Mouse (Mus musculus) embryonic facial prominence, embryonic 10.5 days (tissue): ENCODE measurements around the gene Sec63. TPM values are rescaled to one million over a fixed set of nuclear protein-coding genes. Genes with fewer than 3 reads are reported as not detected.

Experiments
- DNase-seq: peaks from one replicate; pipeline ENCODE4 v3.0.0-alpha.2; 2017; ENCODE audit warnings: low spot score
- H3K27ac ChIP-seq: fragments of 300-500 bp; sonication (generic); replicated peaks from 2 replicates; pipeline ENCODE4 v1.5.1; 2016; ENCODE audit warnings: mild to moderate bottlenecking
- H3K27me3 ChIP-seq: fragments of 300-500 bp; sonication (generic); replicated peaks from 2 replicates; pipeline ENCODE4 v1.6.1; 2016; ENCODE audit warnings: low read depth, mild to moderate bottlenecking; ENCODE audit not compliant: poor library complexity, severe bottlenecking
- H3K36me3 ChIP-seq: fragments of 300-500 bp; sonication (generic); replicated peaks from 2 replicates; pipeline ENCODE4 v1.6.1; 2016; ENCODE audit warnings: mild to moderate bottlenecking, moderate library complexity
- H3K4me1 ChIP-seq: fragments of 300-500 bp; sonication (generic); 2 replicates; pipeline ENCODE4 v1.6.1; 2016
- H3K4me3 ChIP-seq: fragments of 300-500 bp; sonication (generic); 2 replicates; pipeline ENCODE4 v1.5.1; 2016; ENCODE audit warnings: mild to moderate bottlenecking, moderate library complexity
- H3K9me3 ChIP-seq: fragments of 300-500 bp; sonication (generic); 2 replicates; pipeline ENCODE4 v1.6.1; 2016; ENCODE audit warnings: mild to moderate bottlenecking
- WGBS: fragments of 180-500 bp; shearing (Covaris S2); methylation state at CpG from one replicate; pipeline ENCODE4 v1.1.7; 2016; 5-methylcytosine and 5-hydroxymethylcytosine counted together
- polyA plus RNA-seq: library from polyadenylated mRNA; unstranded; fragments of >200 nt; fragmentation: Nextera tagmentation; extraction: Ambion mirVana; gene quantifications from 2 replicates; pipeline ENCODE4 v1.2.1, GENCODE M21; 2016

Sec63 gene
- 24.5 and 24.9 TPM in 2 replicates for polyA plus RNA-seq

DNA sequence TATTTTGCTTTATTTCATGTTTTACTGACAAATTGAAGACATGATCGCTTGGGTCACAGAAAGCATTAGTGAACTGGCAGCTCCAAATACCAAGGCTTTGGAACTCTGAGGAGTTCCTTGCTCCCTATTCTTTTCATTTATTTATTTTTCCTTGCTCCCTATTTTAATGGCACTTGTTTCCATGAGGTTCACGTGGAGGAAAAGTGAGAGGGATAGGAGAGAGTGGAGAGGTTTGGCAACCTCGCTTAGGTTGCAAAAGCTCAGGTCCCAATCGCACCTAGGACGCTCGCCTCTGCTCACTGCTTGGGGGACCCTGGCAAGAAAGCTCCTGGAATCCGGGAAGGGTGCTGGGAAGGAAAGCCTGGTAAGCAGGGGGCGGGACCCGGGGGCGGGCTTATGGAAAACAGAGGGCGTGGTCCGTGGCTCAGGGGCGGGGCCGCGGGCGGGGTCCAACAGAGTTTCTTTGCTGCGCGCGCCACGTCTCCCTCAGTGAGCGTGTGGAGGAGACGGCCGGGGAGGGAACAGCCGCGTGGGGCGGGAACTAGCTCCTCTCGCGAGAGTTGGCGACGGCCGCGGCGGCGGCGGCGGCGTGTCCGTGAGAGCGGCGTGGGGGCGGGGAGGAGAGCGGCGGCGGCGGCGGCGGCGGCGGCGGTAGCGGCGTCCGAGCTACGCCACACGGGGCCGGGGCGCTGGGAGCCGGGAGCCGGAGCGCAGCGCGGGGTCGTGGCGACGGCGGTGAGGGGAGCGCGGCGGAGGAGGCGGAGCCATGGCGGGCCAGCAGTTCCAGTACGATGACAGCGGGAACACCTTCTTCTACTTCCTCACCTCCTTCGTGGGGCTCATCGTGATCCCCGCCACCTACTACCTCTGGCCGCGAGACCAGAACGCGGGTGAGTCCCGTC is at the start of gene Sec63:
Gene Sec63, plus strand, starts transcription at position 498 of the 902 bp plus-strand sequence.
- Histone ChIP-seq H3K4me3 (peak within 1 kb of the TSS; percentile 99), H3K4me1 (peaks cover 31% of the 10 kb centered on the region), H3K27me3 (no peaks in the 10 kb centered on the region), H3K36me3 (no peaks in the 10 kb centered on the region), H3K27ac (peak within 1 kb of the TSS; percentile 98), H3K9me3 (no peaks in the 10 kb centered on the region)
- WGBS, result under 1% methylated on average over 81 of the region's 81 CpGs
- DNase-seq, result peak; percentile 99

DNA sequence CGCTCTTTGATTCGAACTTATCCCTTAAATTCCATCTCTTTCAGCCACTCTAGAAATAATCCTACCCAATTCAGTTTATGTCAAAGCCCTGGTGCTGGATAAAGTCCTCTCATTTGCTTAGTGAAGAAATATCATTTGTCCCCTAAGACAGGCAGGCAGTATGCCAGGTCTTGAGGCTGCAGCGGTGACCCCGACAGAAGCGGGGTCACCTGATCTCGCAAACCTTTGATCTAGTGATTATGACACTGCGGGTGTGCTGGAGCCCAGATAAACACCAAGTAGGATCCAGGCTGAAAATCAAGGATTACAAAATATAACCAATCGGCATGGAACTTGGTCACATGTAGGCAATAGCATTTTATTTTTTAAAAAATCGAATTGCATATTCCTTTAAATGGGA is 46.6 kb upstream of the Sec63 start:
- Histone ChIP-seq H3K27me3 (peaks cover 28% of the 10 kb centered on the region), H3K4me3 (no peak overlapping the region), H3K4me1 (peaks cover 18% of the 10 kb centered on the region), H3K9me3 (peaks cover 2% of the 10 kb centered on the region; the same call in 1 of the 2 replicates), H3K27ac (no peak overlapping the region), H3K36me3 (no peaks in the 10 kb centered on the region)
- WGBS, result 15% methylated on average over 9 of the region's 9 CpGs
- DNase-seq, result no peak

- WGBS, result 20% methylated on average over 19 of the region's 19 CpGs
- Histone ChIP-seq H3K4me3 (peak overlapping the region; percentile 36), H3K27ac (no peak overlapping the region), H3K27me3 (peaks cover 32% of the 10 kb centered on the region), H3K4me1 (peaks cover 18% of the 10 kb centered on the region), H3K36me3 (no peaks in the 10 kb centered on the region), H3K9me3 (no peaks in the 10 kb centered on the region)
- DNase-seq, result peak; percentile 46
Observed at GRCm38 (mm10) chr10:42715366-42716035, 45.8 kb upstream of the Sec63 start.

GRCm38 (mm10) chr10:42722116-42722515 is 39.2 kb upstream of the Sec63 start:
- DNase-seq, result no peak
- Histone ChIP-seq H3K27me3 (peaks cover 12% of the 10 kb centered on the region), H3K4me1 (peaks cover 4% of the 10 kb centered on the region; the same call in 1 of the 2 replicates), H3K36me3 (no peaks in the 10 kb centered on the region), H3K9me3 (no peaks in the 10 kb centered on the region), H3K4me3 (no peak overlapping the region), H3K27ac (no peak overlapping the region)
- 91% methylated on average over 5 of the region's 5 CpGs for WGBS

DNA sequence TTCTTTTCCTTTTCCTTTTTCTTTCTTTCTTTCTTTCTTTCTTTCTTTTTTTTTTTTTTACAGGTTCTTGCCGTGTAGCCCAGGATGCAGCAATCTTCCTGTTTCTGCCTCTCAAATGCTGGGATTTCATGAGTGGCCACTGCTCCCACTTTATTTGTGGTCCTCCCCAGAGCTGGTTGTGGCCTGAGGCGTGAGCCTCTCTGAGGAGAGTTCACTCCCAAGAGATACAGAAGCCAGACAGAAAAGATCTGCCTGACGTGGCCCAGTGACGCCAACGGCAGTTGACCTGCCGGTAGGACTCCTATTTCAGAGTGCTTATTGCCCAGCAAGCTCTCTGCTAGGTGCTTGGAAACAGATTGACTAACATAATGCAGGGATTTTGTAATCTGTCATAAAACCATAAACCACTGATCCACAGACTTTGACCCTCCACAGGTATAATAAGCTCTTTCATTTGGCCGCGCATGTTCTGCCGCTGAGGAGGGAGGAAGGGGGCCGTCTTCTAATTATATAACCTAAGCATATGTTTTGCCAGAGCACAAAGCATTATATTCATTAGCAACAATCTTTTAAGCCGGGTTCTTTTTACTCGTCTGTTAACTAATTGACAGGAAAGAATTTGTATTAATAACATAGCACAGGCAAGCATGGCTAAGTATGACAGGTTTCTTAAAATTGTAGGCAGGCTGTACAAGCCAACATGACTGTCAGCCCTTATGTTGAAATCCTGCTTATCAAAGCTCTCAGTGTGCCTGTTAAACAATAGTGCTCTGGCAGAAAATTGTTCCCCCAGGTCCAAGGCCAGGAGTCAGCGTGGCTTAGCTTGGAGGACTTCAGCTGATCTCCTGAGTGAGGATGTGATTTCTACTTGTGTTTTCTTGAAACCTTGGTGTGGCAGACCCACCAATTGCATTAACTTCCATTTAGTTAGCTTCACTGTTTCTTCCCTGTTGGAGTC is 37.7 kb upstream of the Sec63 start:
- H3K4me1 ChIP-seq, result peaks cover 4% of the 10 kb centered on the region; the same call in 1 of the 2 replicates
- H3K27ac ChIP-seq, result no peak overlapping the region
- 69% methylated on average over 13 of the region's 13 CpGs for WGBS
- no peaks in the 10 kb centered on the region for H3K36me3 ChIP-seq
- H3K9me3 ChIP-seq, result no peaks in the 10 kb centered on the region
- H3K27me3 ChIP-seq, result peaks cover 5% of the 10 kb centered on the region; the same call in 1 of the 2 replicates
- no peak overlapping the region for H3K4me3 ChIP-seq
- DNase-seq, result no peak

- peaks cover 5% of the 10 kb centered on the region; the same call in 1 of the 2 replicates for H3K27me3 ChIP-seq
- H3K4me3 ChIP-seq, result no peak overlapping the region
- WGBS, result 78% methylated on average over 2 of the region's 2 CpGs
- H3K4me1 ChIP-seq, result no peaks in the 10 kb centered on the region
- no peak overlapping the region for H3K27ac ChIP-seq
- no peak for DNase-seq
- H3K36me3 ChIP-seq, result no peaks in the 10 kb centered on the region
- H3K9me3 ChIP-seq, result no peaks in the 10 kb centered on the region
Observed at GRCm38 (mm10) chr10:42729607-42730006, 31.7 kb upstream of the Sec63 start.

DNA sequence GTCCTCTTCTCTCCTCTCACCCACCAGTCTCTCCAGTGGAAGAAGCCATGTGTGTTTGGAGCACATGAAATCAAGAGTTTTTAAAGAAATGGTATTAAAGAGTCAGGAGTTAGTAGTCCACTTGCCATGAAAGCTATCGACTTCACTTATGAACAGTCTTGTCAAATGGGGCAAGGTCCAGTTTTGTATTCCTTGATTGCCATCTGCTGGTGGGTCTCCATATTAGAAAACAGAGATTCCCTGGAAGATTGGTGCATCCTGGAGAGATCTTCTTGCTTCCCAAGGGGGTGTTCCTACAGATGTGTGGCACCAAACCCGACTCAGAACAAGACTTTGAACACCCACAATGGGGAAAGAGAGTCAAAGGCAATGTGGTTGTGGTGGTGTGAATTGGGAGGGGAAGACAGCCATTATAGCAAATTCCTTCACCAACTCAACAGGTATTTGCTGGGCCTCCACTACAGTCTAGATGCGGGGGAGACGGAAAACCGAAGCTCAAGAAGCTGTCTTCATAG is 26.7 kb upstream of the Sec63 start:
- H3K27ac ChIP-seq, result no peak overlapping the region
- H3K4me3 ChIP-seq, result no peak overlapping the region
- H3K9me3 ChIP-seq, result no peaks in the 10 kb centered on the region
- WGBS, result 60% methylated on average over 5 of the region's 5 CpGs
- H3K27me3 ChIP-seq, result peaks cover 5% of the 10 kb centered on the region; the same call in 1 of the 2 replicates
- no peak for DNase-seq
- H3K36me3 ChIP-seq, result no peaks in the 10 kb centered on the region
- H3K4me1 ChIP-seq, result no peaks in the 10 kb centered on the region

DNA sequence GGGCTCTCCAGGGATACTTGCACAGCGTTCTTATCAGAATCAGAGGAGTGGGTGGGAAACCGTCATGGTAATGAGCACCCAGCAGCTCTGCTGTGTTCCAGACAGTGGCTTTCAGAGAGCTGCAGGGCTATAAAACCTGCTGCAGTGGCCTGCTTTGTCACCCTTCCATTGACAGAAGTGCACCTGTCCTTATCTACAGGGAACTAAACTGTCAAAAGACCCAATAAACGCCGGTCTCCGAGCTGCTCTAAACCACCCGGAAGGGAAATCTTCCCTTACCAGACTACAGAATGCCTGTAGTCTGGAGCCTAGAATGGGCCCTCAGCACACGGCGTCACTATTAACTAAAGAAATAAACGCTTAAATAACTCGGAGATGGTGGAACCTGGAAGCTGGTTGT is 9.5 kb upstream of the Sec63 start:
- no peaks in the 10 kb centered on the region for H3K27me3 ChIP-seq
- 80% methylated on average over 10 of the region's 10 CpGs for WGBS
- DNase-seq, result no peak
- H3K4me1 ChIP-seq, result no peaks in the 10 kb centered on the region
- H3K27ac ChIP-seq, result no peak overlapping the region
- H3K9me3 ChIP-seq, result no peaks in the 10 kb centered on the region
- no peak overlapping the region for H3K4me3 ChIP-seq
- no peaks in the 10 kb centered on the region for H3K36me3 ChIP-seq

GRCm38 (mm10) chr10:42754341-42754740 is 7.0 kb upstream of the Sec63 start:
- H3K27me3 ChIP-seq, result no peaks in the 10 kb centered on the region
- H3K9me3 ChIP-seq, result no peaks in the 10 kb centered on the region
- 80% methylated on average over 2 of the region's 2 CpGs for WGBS
- H3K36me3 ChIP-seq, result no peaks in the 10 kb centered on the region
- H3K4me1 ChIP-seq, result no peaks in the 10 kb centered on the region
- no peak overlapping the region for H3K4me3 ChIP-seq
- no peak overlapping the region for H3K27ac ChIP-seq
- no peak for DNase-seq

GRCm38 (mm10) chr10:42759741-42760140 is 1.6 kb upstream of the Sec63 start:
- Histone ChIP-seq H3K4me1 (peaks cover 24% of the 10 kb centered on the region), H3K27me3 (no peaks in the 10 kb centered on the region), H3K27ac (no peak overlapping the region), H3K36me3 (no peaks in the 10 kb centered on the region), H3K9me3 (no peaks in the 10 kb centered on the region), H3K4me3 (no peak overlapping the region)
- DNase-seq, result no peak
- 90% methylated on average over 4 of the region's 4 CpGs for WGBS

- no peaks in the 10 kb centered on the region for H3K9me3 ChIP-seq
Observed at GRCm38 (mm10) chr10:42760329-42760728, 967 bp upstream of the Sec63 start.

More at GRCm38 (mm10) chr10:42760329-42760728, 967 bp upstream of the Sec63 start:
- H3K4me1 ChIP-seq, result peaks cover 30% of the 10 kb centered on the region
- no peaks in the 10 kb centered on the region for H3K27me3 ChIP-seq
- H3K36me3 ChIP-seq, result no peaks in the 10 kb centered on the region
- DNase-seq, result peak; percentile 15
- 54% methylated on average over 8 of the region's 8 CpGs for WGBS
- no peak overlapping the region for H3K27ac ChIP-seq
- no peak overlapping the region for H3K4me3 ChIP-seq
